Mouse (Mus musculus): Measurements from ENCODE around the gene Trim28. TPM values are rescaled to one million over a fixed set of nuclear protein-coding genes. Genes with fewer than 3 reads are reported as not detected.

Gene Trim28
- total and polyA plus RNA-seq, 3 experiments: 500 to 891 (median 516) TPM

DNA sequence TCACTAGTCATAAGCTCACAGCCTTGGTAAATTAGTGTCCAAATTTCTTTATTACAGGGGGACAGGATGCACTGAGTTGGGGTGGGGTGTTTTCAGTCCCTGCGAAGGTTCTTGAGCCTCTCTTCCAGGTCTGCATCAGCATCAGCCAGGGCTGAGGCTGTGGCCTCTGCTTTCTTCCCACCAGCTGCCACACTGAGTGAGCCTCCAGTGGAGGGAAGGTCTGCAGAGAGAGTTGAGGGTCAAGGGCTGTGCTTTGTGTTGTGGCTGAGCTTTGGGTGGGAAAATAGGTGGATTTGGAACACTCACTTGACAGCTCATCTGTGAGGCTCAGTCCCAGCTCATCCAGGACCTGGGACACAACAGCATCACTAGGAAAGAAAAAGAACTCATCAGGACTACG, 33.1 kb downstream of the Trim28 start:
- Histone ChIP-seq H3K9ac (ENCODE audit: insufficient read depth, low read depth) (no peak overlapping the region), H3K27ac (ENCODE audit: insufficient read depth, low read depth) (no peak overlapping the region), H3K4me1 (ENCODE audit: control insufficient read depth in 1 of 2, insufficient read depth in 2 of 2) (peaks cover 20 to 71% of the 10 kb centered on the region in 2 experiments), H3K4me2 (ENCODE audit: insufficient read depth, low read depth, poor library complexity, severe bottlenecking) (no peak overlapping the region), H3K79me2 (replicated peaks; ENCODE audit: control insufficient read depth, extremely low read depth, insufficient read depth, poor library complexity, severe bottlenecking) (peaks cover 23% of the 10 kb centered on the region), H3K9me3 (replicated peaks; ENCODE audit: low read length) (no peaks in the 10 kb centered on the region), H3K27me3 (replicated peaks) (no peaks in the 10 kb centered on the region), H3K36me3 (replicated peaks in 1 of 2; ENCODE audit: control insufficient read depth in 1 of 2, insufficient read depth in 1 of 2, low read length in 1 of 2) (peaks cover 74 to 85% of the 10 kb centered on the region in 2 experiments), H3K4me3 (replicated peaks in 1 of 3; ENCODE audit: low read depth in 2 of 3, low read length in 2 of 3, poor library complexity in 1 of 3) (no peak overlapping the region)
- in situ Hi-C loops (cut with MboI; ENCODE audit: low pct_ligation_motif_present, low pct_unique_long_range_greater_than_20kb, low sequenced_read_pairs): no loop called here
- TF ChIP-seq POLR2A (IDR thresholded peaks at IDR 0.05; ENCODE audit: low read depth, low read length) (peak; percentile 45; the same call in 1 of the 2 replicates), MYC (IDR thresholded peaks at IDR 0.05; ENCODE audit: low read depth, low read length) (no peak), HCFC1 (IDR thresholded peaks at IDR 0.05; ENCODE audit: low read depth, low read length) (no peak), NRF1 (IDR thresholded peaks at IDR 0.05; ENCODE audit: low read depth, low read length) (no peak)
- dilution Hi-C loops (cut with MboI; ENCODE audit: extremely low pct_ligation_motif_present, extremely low pct_unique_long_range_greater_than_20kb, low sequenced_read_pairs): no loop called here
- no peak for DNase-seq (ENCODE audit: extremely low read depth)

DNA sequence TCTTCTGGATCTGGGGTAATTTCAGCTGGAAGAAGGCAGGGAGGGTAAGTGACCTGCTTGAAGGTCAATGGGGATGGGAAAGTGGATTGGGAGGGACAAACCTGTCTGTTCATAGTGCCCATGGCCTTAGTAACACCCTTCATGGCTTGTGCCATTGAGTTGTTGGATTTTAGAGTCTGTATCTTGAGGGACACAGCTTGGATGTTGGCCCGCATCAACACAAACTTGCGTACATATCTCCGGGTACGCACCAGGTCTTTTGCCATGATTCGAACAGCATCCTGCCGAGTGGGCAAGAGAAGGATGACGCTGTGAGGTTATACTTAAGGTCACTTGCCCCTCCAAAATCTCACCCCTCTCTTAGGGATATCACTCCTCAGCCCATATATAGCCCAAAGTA, 33.6 kb downstream of the Trim28 start:
- Histone ChIP-seq H3K27me3 (replicated peaks) (no peaks in the 10 kb centered on the region), H3K4me1 (ENCODE audit: control insufficient read depth in 1 of 2, insufficient read depth in 2 of 2) (peaks cover 20 to 66% of the 10 kb centered on the region in 2 experiments), H3K79me2 (replicated peaks; ENCODE audit: control insufficient read depth, extremely low read depth, insufficient read depth, poor library complexity, severe bottlenecking) (peaks cover 24% of the 10 kb centered on the region), H3K4me3 (replicated peaks in 1 of 3; ENCODE audit: low read depth in 2 of 3, low read length in 2 of 3, poor library complexity in 1 of 3) (no peak overlapping the region), H3K9me3 (replicated peaks; ENCODE audit: low read length) (no peaks in the 10 kb centered on the region), H3K9ac (ENCODE audit: insufficient read depth, low read depth) (no peak overlapping the region), H3K36me3 (replicated peaks in 1 of 2; ENCODE audit: control insufficient read depth in 1 of 2, insufficient read depth in 1 of 2, low read length in 1 of 2) (peaks cover 69 to 79% of the 10 kb centered on the region in 2 experiments), H3K4me2 (ENCODE audit: insufficient read depth, low read depth, poor library complexity, severe bottlenecking) (no peak overlapping the region), H3K27ac (ENCODE audit: insufficient read depth, low read depth) (no peak overlapping the region)
- in situ Hi-C loops (cut with MboI; ENCODE audit: low pct_ligation_motif_present, low pct_unique_long_range_greater_than_20kb, low sequenced_read_pairs) (no loop called here), dilution Hi-C loops (cut with MboI; ENCODE audit: extremely low pct_ligation_motif_present, extremely low pct_unique_long_range_greater_than_20kb, low sequenced_read_pairs) (no loop called here)
- no peak for DNase-seq (ENCODE audit: extremely low read depth)
- TF ChIP-seq IRF4 (IDR thresholded peaks at IDR 0.05; ENCODE audit: low read depth, low read length) (no peak), POLR2A (IDR thresholded peaks at IDR 0.05; ENCODE audit: low read depth, low read length) (no peak), MYC (IDR thresholded peaks at IDR 0.05; ENCODE audit: low read depth, low read length) (no peak), BHLHE40 (IDR thresholded peaks at IDR 0.05; ENCODE audit: low read depth, low read length) (no peak), POLR2AphosphoS2 (IDR thresholded peaks at IDR 0.05; ENCODE audit: low read depth, low read length) (no peak), PAX5 (IDR thresholded peaks at IDR 0.05; ENCODE audit: low read length) (no peak), SIN3A (IDR thresholded peaks at IDR 0.05; ENCODE audit: low read length) (no peak), RAD21 (IDR thresholded peaks at IDR 0.05; ENCODE audit: low read depth, low read length) (no peak), ZKSCAN1 (IDR thresholded peaks at IDR 0.05; ENCODE audit: borderline replicate concordance, low read depth, low read length) (no peak)

DNA sequence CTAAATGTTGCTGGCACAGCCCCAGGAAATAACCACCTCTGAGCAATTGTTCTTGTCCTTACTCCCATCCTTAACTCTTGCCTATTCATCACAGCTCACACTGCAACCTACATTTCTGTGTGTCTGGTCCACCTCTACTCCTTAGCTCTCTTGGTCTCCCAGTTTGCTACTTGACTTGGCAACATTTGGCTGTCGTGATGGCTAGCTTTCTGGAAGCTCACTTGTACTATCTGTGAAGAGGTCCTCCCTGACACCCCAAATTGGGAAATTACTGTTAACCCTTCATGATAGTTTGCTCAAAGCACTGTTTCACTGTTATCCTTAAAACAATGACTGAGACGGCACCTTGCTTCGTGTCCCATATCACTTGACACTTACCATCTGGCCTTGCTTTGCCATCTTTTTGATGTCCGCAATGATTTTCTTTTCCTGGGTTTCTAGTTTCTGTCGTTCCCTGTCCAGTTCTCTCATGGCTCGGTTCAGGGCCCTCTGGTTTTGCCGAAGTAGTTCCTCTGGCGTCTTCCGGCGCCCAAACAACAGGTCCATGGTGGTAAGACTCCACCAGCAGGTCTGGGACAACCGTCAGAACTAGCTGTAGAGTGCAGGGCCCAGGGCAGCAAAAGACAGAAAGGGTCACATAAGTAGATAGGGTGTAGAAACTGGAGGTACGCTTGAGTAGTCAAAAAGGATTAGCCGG, 34.7 kb downstream of the Trim28 start:
- Histone ChIP-seq H3K27me3 (replicated peaks) (no peaks in the 10 kb centered on the region), H3K79me2 (replicated peaks; ENCODE audit: control insufficient read depth, extremely low read depth, insufficient read depth, poor library complexity, severe bottlenecking) (peaks cover 22% of the 10 kb centered on the region), H3K4me1 (ENCODE audit: control insufficient read depth in 1 of 2, insufficient read depth in 2 of 2) (peaks cover 20 to 56% of the 10 kb centered on the region in 2 experiments), H3K27ac (ENCODE audit: insufficient read depth, low read depth) (peak overlapping the region; percentile 93), H3K9ac (ENCODE audit: insufficient read depth, low read depth) (peak overlapping the region; percentile 77), H3K4me2 (ENCODE audit: insufficient read depth, low read depth, poor library complexity, severe bottlenecking) (peak overlapping the region; percentile 52), H3K36me3 (replicated peaks in 1 of 2; ENCODE audit: control insufficient read depth in 1 of 2, insufficient read depth in 1 of 2, low read length in 1 of 2) (peaks cover 58 to 69% of the 10 kb centered on the region in 2 experiments), H3K9me3 (replicated peaks; ENCODE audit: low read length) (no peaks in the 10 kb centered on the region), H3K4me3 (replicated peaks in 1 of 3; ENCODE audit: low read depth in 2 of 3, low read length in 2 of 3, poor library complexity in 1 of 3) (peak overlapping the region; percentile 65 to 89 (median 73))
- dilution Hi-C loops (cut with MboI; ENCODE audit: extremely low pct_ligation_motif_present, extremely low pct_unique_long_range_greater_than_20kb, low sequenced_read_pairs): no loop called here
- in situ Hi-C loops (cut with MboI; ENCODE audit: low pct_ligation_motif_present, low pct_unique_long_range_greater_than_20kb, low sequenced_read_pairs): no loop called here
- DNase-seq (ENCODE audit: extremely low read depth): no peak
- no peak for TF ChIP-seq CHD1 (IDR thresholded peaks at IDR 0.05; ENCODE audit: low read depth, low read length)
- no peak for TF ChIP-seq USF2 (conservative IDR thresholded peaks at IDR 0.05; ENCODE audit: low read depth, low read length)
- TF ChIP-seq SMC3 (IDR thresholded peaks at IDR 0.05; ENCODE audit: low read depth, low read length): no peak
- TF ChIP-seq GABPA (IDR thresholded peaks at IDR 0.05; ENCODE audit: insufficient replicate concordance, low read depth, low read length): no peak
- TF ChIP-seq CHD2 (IDR thresholded peaks at IDR 0.05; ENCODE audit: low read length): no peak
- TF ChIP-seq SIN3A (IDR thresholded peaks at IDR 0.05; ENCODE audit: low read length): no peak
- TF ChIP-seq NRF1 (IDR thresholded peaks at IDR 0.05; ENCODE audit: low read depth, low read length): no peak

All from CH12.LX (cell line).